Mouse (Mus musculus): ENCODE results near the gene Kif4. TPM values are rescaled to one million over a fixed set of nuclear protein-coding genes. Genes with fewer than 3 reads are reported as not detected.

The Kif4 gene
- total RNA-seq, 2 experiments from 2014 or later = 1.7 to 2.8 TPM

- no peak for DNase-seq
Measured at GRCm38 (mm10) chrX:100730266-100730665, 104.7 kb downstream of the Kif4 start.

GRCm38 (mm10) chrX:100734359-100734758 lies 108.8 kb downstream of the Kif4 start:
- DNase-seq = no peak

DNA sequence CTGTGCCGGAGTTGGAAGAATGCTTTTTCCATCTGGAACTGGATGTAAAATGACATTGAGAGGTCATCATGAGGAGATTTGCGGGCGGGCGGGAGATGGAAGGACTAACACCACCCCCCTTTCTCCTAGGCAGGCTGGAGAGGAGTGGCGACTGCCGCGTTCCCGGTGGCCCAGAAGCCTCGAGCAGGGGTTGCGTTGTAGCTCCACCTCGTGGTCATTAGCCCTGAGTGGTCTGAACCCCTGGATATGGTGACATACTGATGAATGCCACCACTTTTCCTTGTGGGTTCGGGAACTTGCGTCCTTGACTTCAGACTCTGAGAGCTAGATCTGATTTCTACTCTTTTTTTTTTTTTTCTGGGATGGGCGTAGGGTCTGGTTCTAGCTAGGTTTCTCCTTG lies 113.4 kb downstream of the Kif4 start:
- peak; percentile 68 to 72 for DNase-seq

DNA sequence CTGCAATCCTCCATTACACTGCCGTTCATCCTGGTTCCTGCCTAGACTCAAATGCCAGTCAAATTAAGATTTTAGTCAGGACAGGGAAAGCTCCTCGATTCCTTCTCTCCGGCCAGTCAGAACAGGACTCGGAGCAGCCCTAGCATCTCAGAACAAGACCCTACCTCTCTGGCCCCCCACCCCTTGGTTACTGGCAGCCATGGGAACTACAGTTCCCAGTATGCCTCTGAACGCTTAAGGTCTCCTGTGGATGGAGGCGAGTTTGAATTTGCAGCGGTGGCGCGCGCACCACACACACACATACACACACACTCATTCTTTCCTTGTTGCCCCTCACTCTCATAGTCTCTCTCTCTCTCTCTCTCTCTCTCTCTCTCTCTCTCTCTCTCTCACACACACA lies 113.9 kb downstream of the Kif4 start:
- no peak for DNase-seq

- no peak for DNase-seq
Measured at GRCm38 (mm10) chrX:100740785-100741184, 115.2 kb downstream of the Kif4 start.

DNA sequence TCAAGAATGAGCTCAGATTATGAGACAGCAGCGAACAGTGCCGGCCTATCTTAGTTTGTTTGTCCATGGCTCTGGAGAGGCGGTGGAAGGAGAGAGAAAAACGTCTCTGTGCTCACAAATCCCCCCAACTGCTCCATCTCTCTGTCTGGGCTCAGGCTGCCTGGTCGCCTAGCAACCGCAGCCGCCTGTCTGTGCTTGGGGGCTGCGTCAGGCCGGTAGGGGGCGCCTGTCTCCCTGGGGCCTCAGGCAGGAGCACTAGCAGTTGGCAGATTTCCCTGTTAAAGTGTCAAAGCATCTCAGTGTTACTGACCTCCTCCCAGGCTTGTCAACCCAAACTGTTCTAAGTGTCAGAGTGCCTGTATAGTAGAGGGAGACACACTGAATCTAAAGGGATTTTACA lies 116.4 kb downstream of the Kif4 start:
- DNase-seq = peak; percentile 30 to 48

- no peak for DNase-seq
Measured at GRCm38 (mm10) chrX:100765855-100766254, 140.3 kb downstream of the Kif4 start.

- peak; percentile 18 to 27 for DNase-seq
Measured at GRCm38 (mm10) chrX:100767181-100767884, 141.8 kb downstream of the Kif4 start, which contains the start of gene Dlg3. Gene Dlg3 (plus strand): TSS chrX:100767722.

DNA sequence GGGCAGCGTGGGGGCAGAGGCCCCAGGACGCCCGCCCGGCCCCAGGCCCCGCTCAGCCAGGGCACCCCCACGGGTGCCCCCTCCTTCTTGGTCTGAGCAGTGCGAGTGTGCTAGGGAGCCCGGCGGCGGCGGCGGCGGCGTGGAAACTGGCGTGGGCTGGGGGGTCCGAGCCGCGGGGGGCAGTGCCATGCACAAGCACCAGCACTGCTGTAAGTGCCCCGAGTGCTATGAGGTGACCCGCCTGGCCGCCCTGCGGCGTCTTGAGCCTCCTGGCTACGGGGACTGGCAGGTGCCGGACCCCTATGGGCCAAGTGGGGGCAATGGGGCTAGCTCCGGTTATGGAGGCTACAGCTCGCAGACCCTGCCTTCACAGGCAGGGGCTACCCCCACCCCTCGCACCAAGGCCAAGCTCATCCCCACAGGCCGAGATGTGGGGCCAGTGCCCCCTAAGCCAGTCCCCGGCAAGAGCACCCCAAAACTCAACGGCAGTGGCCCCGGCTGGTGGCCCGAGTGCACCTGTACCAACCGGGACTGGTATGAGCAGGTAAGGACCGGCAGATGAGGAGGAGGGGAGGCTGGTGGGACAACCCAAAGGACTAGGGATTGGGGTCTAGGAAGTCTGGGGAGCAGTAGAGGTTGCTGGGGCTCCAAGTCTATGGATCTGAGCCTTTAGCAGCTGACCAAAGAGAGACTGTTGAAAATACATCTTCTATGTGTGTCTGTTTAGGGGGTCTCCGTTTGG lies 142.5 kb downstream of the Kif4 start:
- DNase-seq = no peak

- no peak for DNase-seq
Measured at GRCm38 (mm10) chrX:100769281-100769680, 143.7 kb downstream of the Kif4 start.

DNA sequence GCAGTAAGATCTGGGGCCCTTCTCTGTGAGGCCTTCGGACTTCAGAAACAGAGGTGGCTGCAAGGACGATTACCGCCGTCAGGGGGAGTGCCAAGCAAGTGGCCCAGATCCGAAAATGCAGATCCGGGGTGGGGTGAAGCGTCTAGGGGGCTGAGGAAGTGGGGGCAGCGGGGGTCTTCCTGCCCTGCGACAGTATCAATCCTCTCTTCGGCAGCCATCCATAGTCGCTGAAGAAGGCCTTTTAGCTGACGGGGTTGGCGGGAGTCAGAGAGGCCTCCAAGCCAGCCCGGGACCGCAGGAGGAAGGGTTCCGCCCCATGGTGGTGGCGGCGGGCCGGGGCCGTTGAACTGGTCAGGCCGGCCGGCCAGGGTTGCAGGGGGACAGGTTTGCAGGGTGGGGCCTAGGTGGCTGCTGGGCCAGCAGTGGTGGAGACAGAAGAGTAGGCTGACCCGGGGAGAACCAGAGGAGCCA lies 148.8 kb downstream of the Kif4 start:
- DNase-seq = peak; percentile 72 to 80

- DNase-seq = no peak
Measured at GRCm38 (mm10) chrX:100775405-100775804, 149.9 kb downstream of the Kif4 start.

DNA sequence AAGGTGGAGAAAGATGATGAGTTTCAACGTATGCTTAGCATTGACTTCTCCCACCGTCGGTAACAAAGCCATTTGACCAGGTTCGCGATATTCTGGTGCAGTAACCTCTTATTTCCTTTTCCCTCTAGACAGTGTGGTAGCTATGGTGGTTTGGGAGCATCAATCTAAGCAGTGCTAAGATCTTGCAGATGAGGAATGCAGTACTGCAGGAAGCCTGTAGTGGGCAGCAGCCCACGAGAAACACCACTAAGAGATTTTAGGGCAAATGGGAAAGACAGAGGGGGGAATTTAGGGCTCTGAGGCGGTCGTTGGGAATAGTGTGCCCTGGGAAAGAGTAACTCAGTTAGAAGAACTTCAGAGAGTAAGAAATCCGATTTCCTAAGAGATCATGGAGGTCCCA lies 151.0 kb downstream of the Kif4 start:
- DNase-seq = peak; percentile 52 to 67

Other genes with a start within 250 kb of the Kif4 start
- not detected for gene Otud6a, start 196.7 kb upstream of the Kif4 start, total RNA-seq (2021)
- under 1 TPM; 0.89 to 0.95 TPM for gene Awat2, start 183.0 kb upstream of the Kif4 start, total RNA-seq (2021)
- gene Igbp1, start 131.4 kb upstream of the Kif4 start, total RNA-seq (2021) = 10 to 100 TPM; 59.7 to 67.5 TPM
- gene Dgat2l6, start 100.9 kb upstream of the Kif4 start, total RNA-seq (2021) = not detected
- not detected for gene Awat1, start 53.5 kb upstream of the Kif4 start, total RNA-seq (2021)
- gene P2ry4, start 30.9 kb upstream of the Kif4 start, total RNA-seq (2021) = not detected
- gene Arr3, start 20.2 kb upstream of the Kif4 start, total RNA-seq (2021) = not detected
- 10 to 100 TPM; 45.6 to 52.2 TPM for gene Pdzd11, start 831 bp downstream of the Kif4 start, total RNA-seq (2021)
- gene Gdpd2, start 104.1 kb downstream of the Kif4 start, total RNA-seq (2021) = under 1 TPM; 0.23 TPM
- gene Dlg3, start 142.0 kb downstream of the Kif4 start, total RNA-seq (2021) = 10 to 100 TPM; 39.1 to 43.5 TPM